Mouse (Mus musculus): ENCODE results near the gene Gpr176.

Gene Gpr176

DNA sequence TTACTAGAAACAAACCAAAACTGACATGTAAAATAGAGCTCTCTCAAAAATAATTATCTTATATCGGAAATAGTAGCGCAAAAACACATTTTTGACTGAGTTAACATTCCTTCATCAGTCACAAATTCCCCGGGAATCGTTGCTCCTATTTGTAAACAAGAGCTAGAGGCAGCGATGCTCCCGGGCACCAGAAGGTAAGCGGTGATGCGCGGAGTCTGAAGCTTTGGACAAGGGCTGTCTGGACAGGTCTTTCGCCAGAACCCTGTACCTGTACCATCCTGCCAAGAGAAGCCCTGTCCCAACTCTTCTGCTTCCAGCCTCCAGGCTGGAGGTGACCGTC, 688 bp downstream of the Gpr176 start:
- no peak for DNase-seq (ENCODE audit: low spot score)

DNA sequence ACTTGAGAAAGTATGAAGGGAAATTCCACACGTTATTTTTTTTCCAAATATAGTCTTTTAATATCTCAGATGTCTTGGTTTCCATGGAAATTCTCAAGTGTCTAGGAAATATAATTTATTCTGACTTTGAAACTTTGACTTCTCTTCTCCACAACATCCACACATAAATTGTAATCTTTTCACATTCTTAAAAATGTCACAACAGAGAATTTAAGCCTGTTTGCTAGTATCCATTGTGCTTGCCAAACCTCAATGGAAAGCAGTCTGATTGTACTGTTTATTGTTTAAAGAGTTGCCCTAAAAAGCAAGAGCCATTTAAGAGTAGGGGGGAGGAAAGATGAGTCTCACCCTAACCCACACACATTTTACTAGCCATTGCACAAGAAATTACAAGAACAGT, 1.4 kb downstream of the Gpr176 start:
- DNase-seq (ENCODE audit: low spot score): no peak

DNA sequence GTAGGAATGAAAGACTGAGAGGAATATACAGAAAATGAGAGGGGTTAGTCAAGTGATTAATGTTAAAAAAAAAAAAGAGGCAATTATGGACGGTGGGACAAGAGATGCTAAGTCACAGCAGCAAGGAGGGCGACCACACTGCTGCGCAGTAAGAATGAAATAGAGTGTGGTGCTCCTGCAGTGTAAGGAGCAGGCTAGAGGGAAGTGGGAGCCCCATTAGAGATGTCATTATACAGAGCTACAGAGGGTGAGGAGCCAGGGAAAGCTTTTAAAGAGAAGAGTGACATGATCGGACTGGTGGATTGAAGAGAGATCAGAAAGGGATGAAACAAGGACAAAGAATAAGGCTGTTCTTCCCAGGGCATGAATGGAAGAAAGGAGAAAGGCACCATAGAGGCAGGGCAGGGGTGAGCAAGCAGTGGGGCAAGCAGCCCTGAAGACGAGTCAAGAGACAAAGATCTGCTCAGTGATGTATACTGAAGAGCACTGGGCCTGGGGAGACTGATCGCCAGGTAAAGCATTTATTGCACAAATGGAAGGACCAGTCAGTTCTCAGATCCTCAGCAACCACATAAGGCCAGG, 18.0 kb downstream of the Gpr176 start:
- DNase-seq (ENCODE audit: low spot score): no peak

DNA sequence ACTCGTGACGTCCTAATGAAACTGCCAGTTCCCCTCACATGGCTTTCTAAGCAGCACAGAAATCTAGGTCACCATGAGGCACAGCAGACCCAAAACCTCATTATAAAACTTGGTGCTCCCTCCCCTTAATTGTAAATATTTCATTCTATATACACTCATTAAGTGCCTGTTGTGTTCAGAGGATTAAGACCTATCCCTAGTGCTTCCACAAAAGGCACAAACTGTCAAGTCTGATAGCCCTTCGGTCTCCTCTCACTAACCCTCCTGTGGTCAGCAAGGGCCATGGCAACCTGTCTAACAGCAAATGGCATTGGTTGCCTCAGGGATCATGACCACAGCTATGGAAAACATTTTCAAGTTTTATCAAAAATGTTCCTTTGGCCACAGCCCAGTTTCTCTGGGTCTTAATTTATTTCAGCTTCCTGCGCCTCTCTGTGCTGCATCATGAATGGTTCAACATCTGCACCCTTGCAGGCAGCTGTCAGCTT, 19.3 kb downstream of the Gpr176 start:
- DNase-seq (ENCODE audit: low spot score): no peak

DNA sequence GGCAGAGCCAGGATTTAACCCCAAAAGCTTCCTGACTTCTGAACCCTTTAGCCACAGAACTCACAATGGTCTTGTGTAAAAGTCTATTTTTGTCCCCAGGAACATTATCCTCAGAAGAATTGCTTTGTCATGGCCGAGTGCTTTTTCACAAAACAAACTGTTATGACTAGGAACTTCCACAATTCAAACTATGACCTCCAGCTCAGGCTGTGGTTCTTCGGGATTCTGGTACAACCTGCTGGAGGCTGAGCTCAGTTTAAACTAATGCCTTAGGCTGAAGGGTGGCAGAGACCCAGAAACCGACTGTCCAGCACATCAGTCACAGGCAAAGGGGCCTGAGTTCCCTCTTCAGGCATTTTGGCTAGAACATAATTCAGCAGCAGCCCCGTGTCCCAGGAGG, 19.7 kb downstream of the Gpr176 start:
- DNase-seq (ENCODE audit: low spot score): no peak

DNA sequence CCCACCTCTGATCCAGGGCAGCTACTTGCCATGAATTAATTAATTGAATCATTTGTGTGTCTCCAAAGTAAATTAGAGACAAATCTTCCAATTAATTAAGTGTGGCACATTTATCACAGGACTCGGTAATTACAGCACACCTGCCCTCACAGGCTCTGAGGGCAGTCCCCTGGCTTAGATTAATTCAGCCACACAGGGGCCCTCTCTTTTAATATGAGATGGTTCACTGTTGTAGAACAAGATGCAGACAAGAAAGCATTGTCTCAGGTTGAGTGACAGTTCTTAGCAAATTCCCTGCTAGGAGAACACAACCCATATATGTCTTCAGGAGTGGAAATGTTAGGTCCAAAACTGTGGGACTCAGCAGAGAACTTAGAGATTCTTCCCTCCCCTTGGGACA, 27.7 kb downstream of the Gpr176 start:
- DNase-seq (ENCODE audit: low spot score): no peak

DNA sequence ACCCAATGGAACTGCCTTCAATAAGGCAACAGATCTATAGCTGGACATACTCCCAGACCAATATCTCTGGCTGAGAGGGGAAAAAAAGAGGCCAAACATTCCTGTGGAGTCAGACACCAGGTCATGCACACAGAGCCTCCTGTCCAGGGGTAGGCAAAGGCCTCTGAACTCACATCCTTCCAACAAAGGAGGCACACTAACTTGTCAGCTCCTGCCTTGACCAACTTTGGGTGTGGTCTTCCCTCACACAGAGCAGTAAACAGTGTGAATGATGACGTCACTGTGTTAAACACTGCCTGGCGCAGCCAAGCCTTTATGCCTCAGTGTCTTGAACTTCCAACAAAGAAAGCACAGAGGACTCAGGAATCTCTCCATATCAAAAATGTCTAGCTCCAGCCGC, 29.3 kb downstream of the Gpr176 start:
- no peak for DNase-seq (ENCODE audit: low spot score)

DNA sequence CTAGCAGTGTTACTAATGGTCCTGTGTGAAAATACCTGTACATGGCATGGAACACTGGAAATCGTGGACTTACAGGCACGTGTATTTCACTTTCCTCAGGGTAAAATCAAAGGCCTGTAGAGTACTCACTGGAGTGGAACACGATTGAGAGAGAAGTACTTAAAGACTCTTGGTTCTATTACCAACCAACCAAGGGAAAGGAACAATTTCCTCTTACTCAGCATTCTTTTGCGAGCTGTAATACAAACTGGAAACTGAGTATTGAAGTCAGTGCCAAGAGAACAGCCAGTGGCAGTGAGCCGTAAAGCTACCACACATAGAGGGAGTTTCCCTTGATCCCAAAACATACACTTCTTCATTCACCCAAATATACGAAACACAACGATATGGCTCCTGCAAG, 31.9 kb downstream of the Gpr176 start:
- DNase-seq (ENCODE audit: low spot score): no peak

DNA sequence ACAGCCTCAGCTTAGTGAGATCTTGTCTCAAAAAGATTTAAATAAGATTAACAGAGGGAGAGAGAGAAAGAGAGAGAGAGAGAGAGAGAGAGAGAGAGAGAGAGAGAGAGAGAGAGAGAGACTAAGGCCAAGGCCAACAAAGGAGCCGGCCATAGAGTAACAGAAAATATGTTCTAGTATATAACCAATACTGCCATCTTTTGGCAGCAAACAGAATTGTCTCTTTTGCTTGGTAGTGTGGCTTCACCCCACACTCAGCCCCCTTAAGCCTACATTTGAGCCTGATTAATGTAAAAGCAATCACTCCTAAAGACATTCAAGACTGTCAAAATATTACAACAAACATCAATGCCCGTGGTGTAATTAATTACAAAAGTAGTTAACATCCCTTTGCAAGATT, 37.1 kb downstream of the Gpr176 start:
- no peak for DNase-seq (ENCODE audit: low spot score)

DNA sequence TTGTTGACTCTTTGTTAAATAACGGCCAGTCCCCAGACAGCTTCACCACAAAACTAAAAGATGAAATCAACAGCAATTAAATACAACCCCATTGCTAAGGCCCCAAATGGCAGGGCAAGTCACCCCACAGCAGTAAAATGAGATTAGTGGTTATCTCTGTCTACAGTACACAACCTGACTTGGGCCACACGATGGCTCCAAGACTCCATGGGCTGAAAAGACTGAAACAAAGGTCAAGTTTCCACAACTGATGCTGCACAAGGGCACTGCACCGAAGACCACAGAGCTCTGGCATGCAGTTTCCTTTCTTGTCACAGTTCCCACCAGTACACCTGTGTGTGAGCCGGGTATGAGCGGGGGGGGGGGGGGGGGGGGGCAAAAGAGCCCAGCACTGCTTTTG, 50.6 kb downstream of the Gpr176 start:
- no peak for DNase-seq (ENCODE audit: low spot score)

DNA sequence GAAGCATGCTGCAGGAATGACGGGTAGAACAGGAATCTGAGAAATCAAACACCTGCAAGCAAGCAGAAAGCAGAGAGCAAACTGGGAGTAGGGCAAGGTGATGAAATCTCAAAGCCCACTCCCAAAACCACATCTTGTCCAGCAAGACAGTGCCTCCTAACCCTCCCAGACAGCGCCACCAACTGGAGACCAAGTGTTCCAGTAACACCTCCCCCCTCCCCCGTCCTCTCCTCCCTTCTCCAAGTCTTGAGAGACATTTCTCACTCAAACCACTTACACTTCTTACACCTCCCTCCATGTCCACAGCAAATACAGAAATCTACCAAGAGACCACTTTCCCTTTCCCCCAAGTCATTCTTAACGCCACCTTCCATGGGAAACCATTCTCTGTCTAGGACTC, 51.4 kb downstream of the Gpr176 start:
- DNase-seq (ENCODE audit: low spot score): no peak

DNA sequence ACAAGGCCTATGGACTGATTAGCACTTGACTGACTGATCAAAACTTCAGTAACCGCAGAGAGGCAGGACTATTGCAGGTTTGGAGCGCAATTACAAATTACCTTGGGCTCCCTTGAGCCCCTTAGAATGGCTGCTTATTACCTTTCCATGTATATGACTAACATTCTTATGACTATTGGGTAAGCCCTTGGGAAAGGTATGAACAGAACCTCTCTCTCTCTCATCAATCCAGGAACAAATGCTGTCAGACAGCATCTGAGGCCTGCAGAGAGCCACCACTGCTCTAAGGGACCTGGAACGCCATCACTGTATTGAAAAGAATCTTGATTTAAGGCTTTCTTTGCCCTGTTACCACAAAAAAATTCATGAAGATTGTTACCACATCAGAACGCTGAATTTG, 52.1 kb downstream of the Gpr176 start:
- DNase-seq (ENCODE audit: low spot score): no peak

DNA sequence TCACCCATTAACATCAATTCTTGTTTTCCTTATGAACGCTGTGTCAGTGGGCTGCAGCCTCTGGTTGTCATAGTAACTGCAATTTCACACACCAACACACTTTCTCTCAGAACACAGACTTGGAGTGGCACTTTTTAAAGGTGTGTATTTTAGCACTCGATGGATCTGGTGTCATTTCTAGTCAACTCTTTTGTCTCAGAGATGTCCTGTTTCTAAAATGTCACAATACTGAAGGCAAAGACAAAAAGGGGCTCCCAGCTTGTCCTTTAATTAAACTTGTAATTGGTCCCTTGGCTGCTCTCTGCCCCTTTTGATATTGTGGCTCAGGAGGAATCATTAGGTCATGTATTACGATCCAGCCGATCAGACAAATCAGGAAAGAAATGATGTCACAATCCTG, 52.7 kb downstream of the Gpr176 start:
- no peak for DNase-seq (ENCODE audit: low spot score)

DNA sequence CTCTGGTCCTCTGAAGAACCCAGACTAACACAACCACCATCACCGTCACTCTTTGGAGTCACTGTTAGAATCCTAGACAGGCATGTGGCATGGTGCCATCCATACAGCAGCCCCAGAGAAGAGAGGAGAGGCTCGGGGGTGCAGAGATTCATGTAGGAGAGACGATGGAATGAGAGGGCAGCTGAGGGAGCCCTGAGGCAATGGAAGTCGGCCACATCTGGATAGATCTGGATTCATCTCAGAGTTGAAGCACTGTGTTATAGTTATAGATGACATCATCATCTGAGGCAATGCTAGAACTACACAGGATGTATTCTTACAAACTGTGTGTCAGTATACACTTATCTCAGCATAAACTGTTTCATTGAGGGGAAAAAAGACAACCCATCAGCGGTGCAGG, 54.0 kb downstream of the Gpr176 start:
- DNase-seq (ENCODE audit: low spot score): no peak

DNA sequence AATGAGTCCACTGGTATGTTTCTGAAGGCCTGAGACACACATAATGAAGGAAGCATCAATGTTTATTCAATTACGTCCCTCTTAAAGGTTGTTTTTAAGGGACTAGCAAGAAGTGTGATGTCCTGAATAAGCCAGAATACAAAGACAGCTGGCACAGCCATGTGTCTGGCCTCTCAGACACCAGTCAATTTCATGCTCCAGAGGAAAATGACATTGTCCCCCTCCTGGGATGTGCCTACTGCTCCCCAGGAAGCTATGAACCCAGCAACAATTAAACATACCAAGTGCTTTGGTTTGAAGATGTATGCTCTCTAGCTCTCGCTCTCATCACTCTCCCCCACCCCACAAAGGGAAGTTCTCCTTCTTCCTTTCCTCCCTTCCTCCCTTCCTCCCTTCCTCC, 56.3 kb downstream of the Gpr176 start:
- DNase-seq (ENCODE audit: low spot score): no peak

DNA sequence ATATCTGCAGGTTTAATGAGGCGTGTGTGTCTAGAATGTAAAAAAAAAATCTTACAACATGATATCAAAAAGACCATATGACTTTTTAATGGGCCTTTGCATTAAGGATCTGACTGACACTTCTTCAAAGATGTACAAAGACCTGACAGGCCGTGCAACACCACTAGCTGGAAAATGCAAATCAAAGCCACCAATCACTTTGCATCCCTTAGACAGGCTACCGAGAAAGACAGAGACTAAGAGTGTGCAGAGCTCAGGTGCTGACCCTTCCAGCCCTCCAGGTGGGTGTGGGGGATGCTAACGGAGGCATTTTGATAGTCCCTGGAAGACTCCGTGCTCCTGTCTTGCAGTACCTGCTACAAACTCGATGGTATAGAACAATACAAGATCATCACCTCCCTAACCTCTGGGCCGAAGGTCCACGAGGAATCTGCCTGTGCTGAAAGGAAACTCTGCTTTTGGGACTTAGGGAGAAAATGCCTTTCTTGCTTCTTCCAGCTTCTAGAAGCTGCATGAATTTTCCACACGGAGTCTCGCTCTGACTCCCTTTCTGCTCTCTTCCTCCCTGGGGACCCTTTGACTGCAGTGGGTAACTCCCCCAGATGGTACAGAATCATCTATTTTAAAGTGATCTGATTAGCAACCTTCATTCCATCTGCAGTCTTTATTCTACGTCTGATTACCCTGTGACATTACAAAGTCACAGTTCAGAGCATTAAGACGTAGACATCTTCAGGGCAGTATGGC, 57.4 kb downstream of the Gpr176 start:
- DNase-seq (ENCODE audit: low spot score): no peak

DNA sequence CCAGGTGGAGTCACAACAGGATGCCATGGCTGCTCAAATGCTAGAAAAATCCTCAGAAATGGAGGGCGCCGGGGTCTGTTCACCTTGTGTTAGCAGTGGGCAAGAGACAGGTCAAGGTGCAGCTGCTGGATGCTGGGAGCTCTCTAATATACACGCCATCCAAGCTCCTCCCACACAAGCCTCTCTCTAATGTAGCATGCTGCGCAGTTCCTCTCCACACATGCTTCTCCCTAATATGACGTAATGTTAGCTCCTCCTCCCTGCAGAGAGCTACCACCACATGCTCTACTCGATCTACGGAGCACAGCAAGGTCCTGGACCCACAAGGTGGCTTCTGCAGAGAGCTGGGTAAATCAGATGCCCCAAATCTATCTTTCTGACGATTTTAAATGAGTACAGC, 65.7 kb downstream of the Gpr176 start:
- DNase-seq (ENCODE audit: low spot score): no peak

DNA sequence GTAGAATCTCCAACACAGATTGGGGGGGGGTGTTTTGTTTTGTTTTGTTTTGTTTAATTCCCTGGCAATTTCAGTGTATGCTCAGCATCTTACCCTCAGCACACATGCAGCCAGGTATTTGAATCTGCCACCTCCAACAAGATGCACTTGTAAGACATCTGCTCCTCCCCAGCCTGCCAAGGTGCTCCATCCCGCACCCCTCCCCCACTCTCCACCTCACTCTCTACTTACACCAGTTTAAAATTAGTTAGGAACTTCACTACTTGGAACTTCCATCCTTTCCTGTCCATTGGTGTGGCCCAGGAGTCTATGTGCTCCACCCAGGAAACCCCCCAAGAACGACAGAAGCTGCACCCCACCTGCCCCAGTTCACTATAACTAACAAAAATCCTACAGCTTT, 66.3 kb downstream of the Gpr176 start:
- no peak for DNase-seq (ENCODE audit: low spot score)

DNA sequence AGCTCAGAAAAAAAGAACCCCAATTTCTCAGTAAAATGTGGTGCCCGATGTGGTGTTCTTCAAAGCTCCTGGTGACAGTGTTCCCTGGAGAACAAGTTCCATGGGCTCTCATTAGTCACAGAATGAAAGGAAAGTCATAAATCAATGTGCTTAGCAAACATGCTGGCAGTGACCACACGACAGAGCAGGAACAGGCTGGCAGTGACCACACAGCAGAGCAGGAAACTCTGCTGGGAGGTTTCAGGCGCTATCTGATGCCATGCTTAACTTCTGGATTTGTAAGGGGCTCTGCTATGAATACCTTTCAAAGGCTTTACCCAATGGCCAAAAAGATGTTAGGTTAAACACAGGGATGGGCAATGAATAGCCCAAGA, 66.7 kb downstream of the Gpr176 start:
- DNase-seq (ENCODE audit: low spot score): no peak

DNA sequence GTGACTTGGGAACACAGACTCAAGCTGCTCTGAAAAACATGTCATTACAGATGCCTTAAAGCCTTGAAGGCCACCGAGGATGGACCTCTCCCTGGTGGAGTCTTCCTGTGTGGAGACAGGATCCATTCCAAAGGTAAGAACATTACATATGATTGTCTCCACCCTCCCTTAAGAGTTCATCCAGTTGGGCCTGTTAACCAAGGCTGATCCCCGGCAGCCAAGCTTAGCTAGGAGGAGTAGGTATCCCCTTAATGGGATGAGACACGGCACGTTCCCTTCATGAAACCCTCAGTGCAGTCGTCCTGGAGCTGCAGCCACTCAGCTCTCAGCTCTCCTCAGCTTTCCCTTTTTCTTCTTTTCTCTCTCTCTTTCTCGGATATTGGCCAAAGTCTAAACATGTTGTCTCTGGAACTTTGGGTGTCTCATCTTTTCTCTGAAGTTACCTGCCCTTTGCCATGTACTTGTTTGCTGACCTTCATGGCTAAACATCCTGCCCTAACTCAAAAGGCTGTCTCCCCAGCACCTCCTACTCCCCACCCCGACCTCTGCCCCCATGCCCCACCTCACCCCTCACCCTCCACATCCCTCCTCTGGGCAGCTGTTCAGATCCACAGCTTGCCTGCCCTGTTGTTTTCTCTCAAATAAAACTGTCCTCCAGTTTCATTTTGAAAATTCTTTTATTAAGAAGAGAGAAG, 67.2 kb downstream of the Gpr176 start:
- no peak for DNase-seq (ENCODE audit: low spot score)

DNA sequence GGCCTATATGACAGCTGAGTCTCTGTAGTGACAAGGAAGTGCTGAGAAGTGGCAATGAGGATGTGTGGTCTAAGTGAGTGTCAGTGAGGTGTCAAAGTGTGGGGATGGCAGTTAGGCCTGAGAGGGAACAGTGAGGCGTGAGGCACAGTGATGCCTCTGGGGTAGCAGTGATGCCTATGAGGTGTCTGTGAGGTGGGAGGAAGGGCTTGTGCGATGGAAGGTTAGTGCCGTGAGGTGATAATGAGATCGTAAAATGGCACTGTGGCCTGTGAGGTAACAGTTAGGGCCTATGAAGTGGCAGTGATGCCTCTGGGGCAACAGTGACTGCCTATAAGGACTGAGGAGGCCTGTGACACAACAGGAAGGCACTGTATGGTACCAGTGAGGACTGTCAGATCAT, 69.8 kb downstream of the Gpr176 start:
- no peak for DNase-seq (ENCODE audit: low spot score)

DNA sequence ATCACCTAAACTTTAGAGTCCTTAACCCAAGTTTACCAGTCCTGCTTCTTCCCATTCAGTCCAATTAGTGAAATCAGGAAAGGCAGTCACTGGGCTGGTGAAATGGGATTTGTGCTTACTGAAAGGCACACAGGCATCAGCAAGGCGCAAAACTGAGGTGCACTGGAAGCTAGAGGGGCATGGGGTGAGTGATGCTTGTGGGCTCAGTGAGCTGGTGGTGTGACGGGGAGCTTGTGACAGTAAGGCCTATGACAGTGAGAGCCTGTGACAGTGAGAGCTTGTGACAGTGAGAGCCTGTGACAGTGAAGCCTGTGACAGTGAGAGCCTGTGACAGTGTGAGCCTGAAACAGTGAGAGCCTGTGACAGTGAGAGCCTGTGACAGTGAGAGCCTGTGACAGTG, 71.6 kb downstream of the Gpr176 start:
- DNase-seq (ENCODE audit: low spot score): no peak

DNA sequence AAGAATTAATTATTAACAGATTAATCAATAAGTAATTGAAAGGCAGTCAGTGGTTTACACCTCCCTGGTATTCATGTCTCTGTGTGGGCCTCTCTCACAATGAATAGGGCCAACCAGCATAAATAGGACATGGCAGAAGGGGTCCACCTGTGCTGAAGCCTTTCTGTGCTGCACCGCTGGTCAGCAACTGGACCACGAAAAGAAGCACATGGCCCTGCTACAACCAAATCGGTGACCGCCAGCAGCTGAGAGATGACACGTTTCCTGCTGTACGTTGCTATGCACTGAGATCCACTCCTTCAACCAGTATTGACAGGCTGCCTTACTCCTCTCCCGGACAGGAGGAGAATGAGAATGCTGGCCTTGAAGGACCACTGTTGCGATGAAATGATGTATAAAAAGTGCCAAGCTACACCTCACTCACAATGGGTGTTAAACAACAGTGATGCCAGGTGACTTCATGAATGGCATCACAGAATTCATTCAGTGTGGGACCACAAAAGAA, 72.1 kb downstream of the Gpr176 start:
- DNase-seq (ENCODE audit: low spot score): no peak

DNA sequence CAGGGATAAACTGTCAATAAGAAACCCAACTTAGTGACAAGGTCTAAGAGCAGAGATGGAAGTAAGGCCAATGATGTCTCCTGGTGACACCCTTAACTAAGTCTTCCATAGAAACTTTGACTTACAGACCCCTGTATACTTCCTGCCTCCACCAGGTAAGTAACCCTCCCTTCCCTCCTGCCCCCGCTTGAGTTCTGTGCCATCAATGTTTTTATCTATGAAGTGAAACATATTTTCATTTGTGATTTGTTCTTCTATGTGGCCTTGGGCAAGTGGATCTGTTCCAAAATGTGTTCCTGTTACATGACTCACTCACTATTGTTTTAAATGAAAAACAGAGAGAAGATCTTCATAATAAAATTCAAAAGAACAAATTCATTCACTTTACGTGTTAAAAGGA, 73.2 kb downstream of the Gpr176 start:
- no peak for DNase-seq (ENCODE audit: low spot score)

Measured in yolk sac, embryonic 10.5 days (tissue).